Mouse (Mus musculus): ENCODE measurements at regions not wholly inside any gene's neighbourhood (a gene's known extent, or its start where the extent isn't known, plus 50 kb on each side); places are given as distances from the start of the nearest gene placed in this dataset.

GRCm38 (mm10) chr2:169319521-169319920, 268.0 kb downstream of the Gm11011 start:
- 80% methylated on average over 5 of the region's 5 CpGs for WGBS
- no peak overlapping the region for H3K4me3 ChIP-seq (ENCODE audit: low read length)
- no peak overlapping the region for H3K27ac ChIP-seq (ENCODE audit: low read length)
- ATAC-seq (ENCODE audit: low read depth), result no peak
- H3K9ac ChIP-seq (ENCODE audit: low read length), result no peak overlapping the region
- H3K4me1 ChIP-seq (replicated peaks; ENCODE audit: control insufficient read depth, insufficient read depth, low read length), result no peaks in the 10 kb centered on the region
- H3K9me3 ChIP-seq (ENCODE audit: control insufficient read depth, low read length), result no peaks in the 10 kb centered on the region
- H3K4me2 ChIP-seq (ENCODE audit: low read depth, low read length), result no peak overlapping the region
- no peaks in the 10 kb centered on the region for H3K27me3 ChIP-seq (ENCODE audit: control insufficient read depth, insufficient read depth, low read depth, low read length)
- H3K36me3 ChIP-seq (ENCODE audit: control insufficient read depth, insufficient read depth, low read length), result no peaks in the 10 kb centered on the region

- no peak overlapping the region for H3K9ac ChIP-seq (ENCODE audit: low read length)
These were observed 273.1 kb downstream of the Gm11011 start for GRCm38 (mm10) chr2:169314396-169314930.

GRCm38 (mm10) chr2:169311821-169312220, 275.7 kb downstream of the Gm11011 start:
- WGBS, result 48% methylated on average over 12 of the region's 12 CpGs
- no peak for ATAC-seq (ENCODE audit: low read depth)
- no peaks in the 10 kb centered on the region for H3K27me3 ChIP-seq (ENCODE audit: control insufficient read depth, insufficient read depth, low read depth, low read length)
- no peak overlapping the region for H3K27ac ChIP-seq (ENCODE audit: low read length)
- no peaks in the 10 kb centered on the region for H3K36me3 ChIP-seq (ENCODE audit: control insufficient read depth, insufficient read depth, low read length)
- no peaks in the 10 kb centered on the region for H3K9me3 ChIP-seq (ENCODE audit: control insufficient read depth, low read length)
- no peak overlapping the region for H3K4me2 ChIP-seq (ENCODE audit: low read depth, low read length)
- no peaks in the 10 kb centered on the region for H3K4me1 ChIP-seq (replicated peaks; ENCODE audit: control insufficient read depth, insufficient read depth, low read length)
- H3K9ac ChIP-seq (ENCODE audit: low read length), result no peak overlapping the region
- no peak overlapping the region for H3K4me3 ChIP-seq (ENCODE audit: low read length)

More at GRCm38 (mm10) chr2:169314396-169314930, 273.1 kb downstream of the Gm11011 start:
- no peak overlapping the region for H3K4me2 ChIP-seq (ENCODE audit: low read depth, low read length)
- H3K4me3 ChIP-seq (ENCODE audit: low read length), result no peak overlapping the region
- no peaks in the 10 kb centered on the region for H3K27me3 ChIP-seq (ENCODE audit: control insufficient read depth, insufficient read depth, low read depth, low read length)
- no peaks in the 10 kb centered on the region for H3K4me1 ChIP-seq (replicated peaks; ENCODE audit: control insufficient read depth, insufficient read depth, low read length)
- ATAC-seq (ENCODE audit: low read depth), result no peak
- no peak overlapping the region for H3K27ac ChIP-seq (ENCODE audit: low read length)
- H3K9me3 ChIP-seq (ENCODE audit: control insufficient read depth, low read length), result no peaks in the 10 kb centered on the region
- 54% methylated on average over 2 of the region's 2 CpGs for WGBS
- no peaks in the 10 kb centered on the region for H3K36me3 ChIP-seq (ENCODE audit: control insufficient read depth, insufficient read depth, low read length)

- ATAC-seq (ENCODE audit: low read depth), result no peak
These were observed 276.2 kb downstream of the Gm11011 start for GRCm38 (mm10) chr2:169311356-169311755.

GRCm38 (mm10) chr2:169304360-169304759, 283.2 kb downstream of the Gm11011 start:
- H3K4me2 ChIP-seq (ENCODE audit: low read depth, low read length), result no peak overlapping the region
- H3K4me1 ChIP-seq (replicated peaks; ENCODE audit: control insufficient read depth, insufficient read depth, low read length), result no peaks in the 10 kb centered on the region
- H3K27ac ChIP-seq (ENCODE audit: low read length), result no peak overlapping the region
- no peak overlapping the region for H3K4me3 ChIP-seq (ENCODE audit: low read length)
- 80% methylated on average over 3 of the region's 3 CpGs for WGBS
- no peaks in the 10 kb centered on the region for H3K27me3 ChIP-seq (ENCODE audit: control insufficient read depth, insufficient read depth, low read depth, low read length)
- H3K36me3 ChIP-seq (ENCODE audit: control insufficient read depth, insufficient read depth, low read length), result no peaks in the 10 kb centered on the region
- ATAC-seq (ENCODE audit: low read depth), result no peak
- no peak overlapping the region for H3K9ac ChIP-seq (ENCODE audit: low read length)
- H3K9me3 ChIP-seq (ENCODE audit: control insufficient read depth, low read length), result no peaks in the 10 kb centered on the region

More at GRCm38 (mm10) chr2:169311356-169311755, 276.2 kb downstream of the Gm11011 start:
- Histone ChIP-seq H3K4me1 (replicated peaks; ENCODE audit: control insufficient read depth, insufficient read depth, low read length) (no peaks in the 10 kb centered on the region), H3K9me3 (ENCODE audit: control insufficient read depth, low read length) (no peaks in the 10 kb centered on the region), H3K36me3 (ENCODE audit: control insufficient read depth, insufficient read depth, low read length) (no peaks in the 10 kb centered on the region), H3K27ac (ENCODE audit: low read length) (no peak overlapping the region), H3K4me3 (ENCODE audit: low read length) (no peak overlapping the region), H3K9ac (ENCODE audit: low read length) (no peak overlapping the region), H3K4me2 (ENCODE audit: low read depth, low read length) (no peak overlapping the region), H3K27me3 (ENCODE audit: control insufficient read depth, insufficient read depth, low read depth, low read length) (no peaks in the 10 kb centered on the region)
- 56% methylated on average over 4 of the region's 4 CpGs for WGBS

- WGBS, result 81% methylated on average over 4 of the region's 4 CpGs
These were observed 286.6 kb downstream of the Gm11011 start for GRCm38 (mm10) chr2:169300966-169301365.

GRCm38 (mm10) chr2:169300411-169300810, 287.1 kb downstream of the Gm11011 start:
- ATAC-seq (ENCODE audit: low read depth), result no peak
- no peaks in the 10 kb centered on the region for H3K27me3 ChIP-seq (ENCODE audit: control insufficient read depth, insufficient read depth, low read depth, low read length)
- H3K27ac ChIP-seq (ENCODE audit: low read length), result no peak overlapping the region
- H3K9me3 ChIP-seq (ENCODE audit: control insufficient read depth, low read length), result no peaks in the 10 kb centered on the region
- 72% methylated on average over 8 of the region's 8 CpGs for WGBS
- H3K4me2 ChIP-seq (ENCODE audit: low read depth, low read length), result no peak overlapping the region
- 0 out of 2 replicates have a peak, but pooled peaks cover 2% of the 10 kb centered on the region for H3K4me1 ChIP-seq (replicated peaks; ENCODE audit: control insufficient read depth, insufficient read depth, low read length)
- H3K36me3 ChIP-seq (ENCODE audit: control insufficient read depth, insufficient read depth, low read length), result no peaks in the 10 kb centered on the region
- H3K9ac ChIP-seq (ENCODE audit: low read length), result no peak overlapping the region
- no peak overlapping the region for H3K4me3 ChIP-seq (ENCODE audit: low read length)

More at GRCm38 (mm10) chr2:169300966-169301365, 286.6 kb downstream of the Gm11011 start:
- 0 out of 2 replicates have a peak, but pooled peaks cover 2% of the 10 kb centered on the region for H3K4me1 ChIP-seq (replicated peaks; ENCODE audit: control insufficient read depth, insufficient read depth, low read length)
- no peaks in the 10 kb centered on the region for H3K9me3 ChIP-seq (ENCODE audit: control insufficient read depth, low read length)
- H3K36me3 ChIP-seq (ENCODE audit: control insufficient read depth, insufficient read depth, low read length), result no peaks in the 10 kb centered on the region
- H3K27me3 ChIP-seq (ENCODE audit: control insufficient read depth, insufficient read depth, low read depth, low read length), result no peaks in the 10 kb centered on the region
- H3K27ac ChIP-seq (ENCODE audit: low read length), result no peak overlapping the region
- no peak overlapping the region for H3K4me2 ChIP-seq (ENCODE audit: low read depth, low read length)
- no peak for ATAC-seq (ENCODE audit: low read depth)
- no peak overlapping the region for H3K9ac ChIP-seq (ENCODE audit: low read length)
- H3K4me3 ChIP-seq (ENCODE audit: low read length), result no peak overlapping the region

GRCm38 (mm10) chr2:169297841-169298627, 289.5 kb downstream of the Gm11011 start:
- Histone ChIP-seq H3K27ac (ENCODE audit: low read length) (no peak overlapping the region), H3K9me3 (ENCODE audit: control insufficient read depth, low read length) (no peaks in the 10 kb centered on the region), H3K36me3 (ENCODE audit: control insufficient read depth, insufficient read depth, low read length) (no peaks in the 10 kb centered on the region), H3K4me1 (replicated peaks; ENCODE audit: control insufficient read depth, insufficient read depth, low read length) (0 out of 2 replicates have a peak, but pooled peaks cover 2% of the 10 kb centered on the region), H3K4me2 (ENCODE audit: low read depth, low read length) (peak overlapping the region; percentile 54), H3K4me3 (ENCODE audit: low read length) (peak overlapping the region; percentile 32), H3K27me3 (ENCODE audit: control insufficient read depth, insufficient read depth, low read depth, low read length) (no peaks in the 10 kb centered on the region), H3K9ac (ENCODE audit: low read length) (peak overlapping the region; percentile 43)
- ATAC-seq (ENCODE audit: low read depth), result peak; percentile 74
- WGBS, result 19% methylated on average over 21 of the region's 21 CpGs

GRCm38 (mm10) chr2:169297226-169297625, 290.3 kb downstream of the Gm11011 start:
- H3K4me3 ChIP-seq (ENCODE audit: low read length), result no peak overlapping the region
- 0 out of 2 replicates have a peak, but pooled peaks cover 2% of the 10 kb centered on the region for H3K4me1 ChIP-seq (replicated peaks; ENCODE audit: control insufficient read depth, insufficient read depth, low read length)
- no peaks in the 10 kb centered on the region for H3K36me3 ChIP-seq (ENCODE audit: control insufficient read depth, insufficient read depth, low read length)
- H3K27ac ChIP-seq (ENCODE audit: low read length), result no peak overlapping the region
- H3K4me2 ChIP-seq (ENCODE audit: low read depth, low read length), result no peak overlapping the region
- 47% methylated on average over 4 of the region's 4 CpGs for WGBS
- no peak for ATAC-seq (ENCODE audit: low read depth)
- H3K9me3 ChIP-seq (ENCODE audit: control insufficient read depth, low read length), result no peaks in the 10 kb centered on the region
- H3K9ac ChIP-seq (ENCODE audit: low read length), result no peak overlapping the region
- no peaks in the 10 kb centered on the region for H3K27me3 ChIP-seq (ENCODE audit: control insufficient read depth, insufficient read depth, low read depth, low read length)
